Mouse (Mus musculus) telencephalon, adult 2 months (tissue): ENCODE measurements around the gene Hrct1.
A peak's percentile ranks its signal among the peaks of the same experiment; 100 is the strongest.

Source experiments
- DNase-seq: peaks from one replicate; pipeline ENCODE4 v3.0.0-alpha.2; 2011; ENCODE audit warnings: low read depth, low spot score

Hrct1 gene

GRCm38 (mm10) chr4:43726995-43727394, at the start of gene Hrct1:
Gene Hrct1, plus strand, starts transcription at chr4:43727188.
- no peak for DNase-seq

- DNase-seq: no peak
Measured at GRCm38 (mm10) chr4:43678541-43678940, 48.4 kb upstream of the Hrct1 start.

- no peak for DNase-seq
Measured at GRCm38 (mm10) chr4:43679416-43680043, 47.5 kb upstream of the Hrct1 start.

GRCm38 (mm10) chr4:43690021-43690420, 37.0 kb upstream of the Hrct1 start:
- DNase-seq: no peak

GRCm38 (mm10) chr4:43691026-43691425, 36.0 kb upstream of the Hrct1 start:
- no peak for DNase-seq

GRCm38 (mm10) chr4:43693806-43694241, 33.2 kb upstream of the Hrct1 start:
- DNase-seq: no peak

- DNase-seq: no peak
Measured at GRCm38 (mm10) chr4:43694439-43695248, 32.3 kb upstream of the Hrct1 start.

- no peak for DNase-seq
Measured at GRCm38 (mm10) chr4:43695249-43695671, 31.7 kb upstream of the Hrct1 start.

GRCm38 (mm10) chr4:43696561-43696960, 30.4 kb upstream of the Hrct1 start:
- no peak for DNase-seq

- DNase-seq: no peak
Measured at GRCm38 (mm10) chr4:43700707-43701106, 26.3 kb upstream of the Hrct1 start, which contains the start of gene Olfr70. Gene Olfr70, minus strand, starts transcription at chr4:43700807.

GRCm38 (mm10) chr4:43703439-43703838, 23.5 kb upstream of the Hrct1 start:
- DNase-seq: no peak

GRCm38 (mm10) chr4:43703851-43704250, 23.1 kb upstream of the Hrct1 start:
- DNase-seq: no peak

- no peak for DNase-seq
Measured at GRCm38 (mm10) chr4:43705991-43706390, 21.0 kb upstream of the Hrct1 start.

- no peak for DNase-seq
Measured at GRCm38 (mm10) chr4:43709869-43710268, 17.1 kb upstream of the Hrct1 start, which contains the start of gene Olfr71. Gene Olfr71, minus strand, starts transcription at chr4:43710255.

GRCm38 (mm10) chr4:43711821-43712220, 15.2 kb upstream of the Hrct1 start:
- no peak for DNase-seq

- DNase-seq: peak; percentile 49
Measured at GRCm38 (mm10) chr4:43713652-43714219, 13.3 kb upstream of the Hrct1 start.

- DNase-seq: no peak
Measured at GRCm38 (mm10) chr4:43720491-43721228, 6.3 kb upstream of the Hrct1 start.

GRCm38 (mm10) chr4:43722191-43722590, 4.8 kb upstream of the Hrct1 start:
- peak; percentile 43 for DNase-seq

GRCm38 (mm10) chr4:43724764-43725163, 2.2 kb upstream of the Hrct1 start:
- no peak for DNase-seq

GRCm38 (mm10) chr4:43726228-43726993, 577 bp upstream of the Hrct1 start:
- no peak for DNase-seq
